Mouse (Mus musculus) myocyte (in vitro differentiated cells): ENCODE measurements at regions not wholly inside any gene's neighbourhood (a gene's known extent, or its start where the extent isn't known, plus 50 kb on each side); places are given as distances from the start of the nearest gene placed in this dataset.
A peak's percentile ranks its signal among the peaks of the same experiment; 100 is the strongest.

Experiments
- E2F4 ChIP-seq: IDR thresholded peaks from one replicate; pipeline ENCODE4 v1.6.1; 2011; ENCODE audit warnings: mild to moderate bottlenecking, control low read depth, moderate library complexity; ENCODE audit not compliant: insufficient read depth
- MAX ChIP-seq: IDR thresholded peaks from one replicate; pipeline ENCODE4 v1.6.1; 2011; ENCODE audit warnings: low read depth, mild to moderate bottlenecking, control low read depth
- MYOD1 ChIP-seq, 3 experiments: IDR thresholded peaks; one replicate each; pipeline ENCODE4 v1.6.1; 2011; ENCODE audit warnings: control low read depth in 2 of 3, low read depth in 2 of 3, mild to moderate bottlenecking in 2 of 3, moderate library complexity in 1 of 3; ENCODE audit not compliant: insufficient read length in 2 of 3, control insufficient read depth in 1 of 3
- POLR2A ChIP-seq: IDR thresholded peaks from one replicate; pipeline ENCODE4 v1.6.1; 2011; ENCODE audit warnings: low read depth, mild to moderate bottlenecking, control low read depth, moderate library complexity; ENCODE audit not compliant: insufficient read length
- POLR2AphosphoS2 ChIP-seq: IDR thresholded peaks from one replicate; pipeline ENCODE4 v1.6.1; 2011; ENCODE audit warnings: low read depth, control low read depth; ENCODE audit not compliant: insufficient read length
- USF1 ChIP-seq: IDR thresholded peaks from one replicate; pipeline ENCODE4 v1.6.1; 2011; ENCODE audit warnings: low read depth, mild to moderate bottlenecking, control low read depth, moderate library complexity

DNA sequence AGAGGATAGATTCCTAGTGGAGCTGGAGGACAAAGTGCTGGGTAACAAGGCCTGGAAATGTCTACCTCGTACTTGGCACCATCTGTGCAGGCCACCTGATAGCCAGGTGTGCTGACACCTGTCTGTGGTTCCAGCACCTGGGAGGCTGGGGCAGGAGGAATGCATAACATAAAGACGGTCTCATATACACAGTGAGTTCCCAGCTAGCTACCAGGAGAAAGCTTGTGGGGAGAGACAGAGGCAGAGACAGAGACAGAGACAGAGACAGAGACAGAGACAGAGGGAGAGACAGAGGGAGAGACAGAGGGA, 299.7 kb upstream of the Cd180 start:
- no peak for TF ChIP-seq POLR2A
- TF ChIP-seq MAX = no peak
- no peak for TF ChIP-seq POLR2AphosphoS2
- TF ChIP-seq E2F4 = no peak
- no peak for TF ChIP-seq USF1
- TF ChIP-seq MYOD1 (IDR thresholded peaks at IDR 0.05; ENCODE audit: control insufficient read depth in 1 of 3, insufficient read length in 2 of 3, low read depth in 2 of 3) = peak in 1 of 3 experiments; percentile 30
